Mouse (Mus musculus) liver, adult 2 months (tissue): ENCODE measurements around the gene Brca1. TPM values are rescaled to one million over a fixed set of nuclear protein-coding genes. Genes with fewer than 3 reads are reported as not detected.
A peak's percentile ranks its signal among the peaks of the same experiment; 100 is the strongest.
"Not testable (repeated sequence)": the region's sequence is repeated elsewhere in the genome, so short reads cannot be mapped to it uniquely, and the experiment has no call there.

Source experiments
- DNase-seq: peaks from one replicate; pipeline ENCODE4 v3.0.0-alpha.2; 2011; ENCODE audit warnings: low read depth, low spot score; ENCODE audit errors: extremely low read depth
- H3K27ac ChIP-seq: fragments of 200-500 bp; replicated peaks from 2 replicates; pipeline ENCODE4 v1.5.1; 2012; ENCODE audit warnings: low read depth, mild to moderate bottlenecking, control low read depth, inconsistent platforms, low read length; ENCODE audit not compliant: insufficient read depth
- H3K27me3 ChIP-seq: fragments of 200-500 bp; 2 replicates; pipeline ENCODE4 v1.6.1; 2012; ENCODE audit warnings: mild to moderate bottlenecking, moderate library complexity, low read length, inconsistent platforms; ENCODE audit not compliant: control insufficient read depth, insufficient read depth
- H3K36me3 ChIP-seq: fragments of 200-500 bp; 2 replicates; pipeline ENCODE4 v1.6.1; 2012; ENCODE audit warnings: low read length, inconsistent platforms; ENCODE audit not compliant: control insufficient read depth, insufficient read depth
- H3K4me1 ChIP-seq: fragments of 200-500 bp; 2 replicates; pipeline ENCODE4 v1.6.1; 2011; ENCODE audit warnings: low read length; ENCODE audit not compliant: control insufficient read depth, insufficient read depth
- H3K4me3 ChIP-seq: fragments of 200-500 bp; 2 replicates; pipeline ENCODE4 v1.5.1; 2011; ENCODE audit warnings: low read depth, mild to moderate bottlenecking, control low read depth, low read length, moderate library complexity; ENCODE audit not compliant: insufficient read depth
- H3K79me2 ChIP-seq: fragments of 200-500 bp; 2 replicates; pipeline ENCODE4 v1.6.1; 2012; ENCODE audit warnings: inconsistent platforms, mild to moderate bottlenecking, low read length, moderate library complexity; ENCODE audit not compliant: control insufficient read depth, insufficient read depth
- H3K9ac ChIP-seq: fragments of 200-500 bp; 2 replicates; pipeline ENCODE4 v1.6.1; 2012; ENCODE audit warnings: low read depth, mild to moderate bottlenecking, control low read depth, inconsistent platforms, low read length
- CTCF ChIP-seq: fragments of 200-500 bp; IDR thresholded peaks from 2 replicates; pipeline ENCODE4 v1.5.1; 2011; ENCODE audit warnings: low read depth, low read length, control low read depth
- POLR2A ChIP-seq: fragments of 200-500 bp; IDR thresholded peaks from 2 replicates; pipeline ENCODE4 v1.6.1; 2011; ENCODE audit warnings: low read length, control low read depth; ENCODE audit not compliant: insufficient read depth; ENCODE audit errors: extremely low read depth
- WGBS: fragments of 180-500 bp; shearing (Covaris S2); methylation state at CpG from one replicate; pipeline ENCODE4 v1.1.7; 2018; 5-methylcytosine and 5-hydroxymethylcytosine counted together
- polyA plus RNA-seq: library from polyadenylated mRNA; depleted of rRNA; stranded (reverse); fragments of >200 nt; gene quantifications from 2 replicates; pipeline ENCODE4 v1.2.3, GENCODE M21; 2012
- total RNA-seq: library from RNA; depleted of rRNA; stranded (reverse); fragments of >200 nt; gene quantifications from 2 replicates; pipeline ENCODE4 v1.2.3, GENCODE M21; 2014

The Brca1 gene
- total and polyA plus RNA-seq, 2 experiments: 0.18 to 3.3 TPM

DNA sequence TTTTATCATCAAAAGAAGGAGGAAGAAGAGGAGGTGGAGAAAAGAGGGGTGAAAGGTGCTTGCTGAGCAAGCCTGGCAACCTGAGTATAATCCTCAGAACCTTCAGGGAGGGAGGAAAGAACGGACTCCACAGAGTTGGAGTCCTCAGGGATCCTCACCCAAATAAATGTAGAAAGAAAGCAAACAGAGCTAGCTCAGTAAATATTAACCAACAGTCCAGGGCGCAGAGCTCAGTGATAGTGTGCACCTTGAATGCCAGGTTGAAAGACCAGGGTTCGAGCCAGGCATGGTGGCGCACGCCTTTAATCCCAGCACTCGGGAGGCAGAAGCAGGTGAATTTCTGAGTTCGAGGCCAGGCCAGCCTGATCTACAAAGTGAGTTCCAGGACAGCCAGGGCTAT is 96.1 kb downstream of the Brca1 start:
- TF ChIP-seq POLR2A: no peak
- no peak for TF ChIP-seq CTCF

DNA sequence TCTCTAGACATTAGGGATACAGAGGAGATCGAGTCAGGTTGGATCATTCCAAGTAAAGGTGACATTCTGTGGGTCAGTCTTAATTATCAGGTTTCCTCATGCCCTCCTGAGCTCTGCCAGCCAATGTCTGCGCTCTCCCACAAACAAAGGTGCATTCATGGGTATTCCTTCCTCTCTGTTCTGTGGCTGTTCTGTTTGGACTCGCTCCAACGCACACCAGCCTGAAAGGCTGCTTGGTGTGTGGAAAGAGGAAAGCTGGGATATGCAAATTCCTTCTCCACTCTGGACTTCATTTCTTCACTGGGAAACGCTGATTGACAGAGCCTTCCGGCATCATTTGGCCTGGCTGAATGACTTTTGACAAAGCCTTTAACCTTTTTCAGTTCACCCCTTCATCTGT is 97.1 kb downstream of the Brca1 start:
- no peak for DNase-seq
- Histone ChIP-seq H3K4me1 (peaks cover 28% of the 10 kb centered on the region), H3K27me3 (no peaks in the 10 kb centered on the region), H3K9ac (no peak overlapping the region), H3K27ac (no peak overlapping the region), H3K36me3 (peaks cover 18% of the 10 kb centered on the region), H3K4me3 (no peak overlapping the region), H3K79me2 (peaks cover 11% of the 10 kb centered on the region; the same call in 1 of the 2 replicates)
- no peak for TF ChIP-seq POLR2A
- TF ChIP-seq CTCF: no peak
- 71% methylated on average over 6 of the region's 6 CpGs for WGBS

More for the DNA sequence above, 96.1 kb downstream of the Brca1 start:
- peaks cover 26% of the 10 kb centered on the region for H3K4me1 ChIP-seq
- peaks cover 8% of the 10 kb centered on the region; the same call in 1 of the 2 replicates for H3K79me2 ChIP-seq
- H3K9ac ChIP-seq: no peak overlapping the region; the same call in 1 of the 2 replicates
- peaks cover 18% of the 10 kb centered on the region for H3K36me3 ChIP-seq
- 32% methylated on average over 7 of the region's 7 CpGs for WGBS
- peak; percentile 75 for DNase-seq
- no peaks in the 10 kb centered on the region for H3K27me3 ChIP-seq
- peak overlapping the region; percentile 55 for H3K27ac ChIP-seq
- no peak overlapping the region for H3K4me3 ChIP-seq

DNA sequence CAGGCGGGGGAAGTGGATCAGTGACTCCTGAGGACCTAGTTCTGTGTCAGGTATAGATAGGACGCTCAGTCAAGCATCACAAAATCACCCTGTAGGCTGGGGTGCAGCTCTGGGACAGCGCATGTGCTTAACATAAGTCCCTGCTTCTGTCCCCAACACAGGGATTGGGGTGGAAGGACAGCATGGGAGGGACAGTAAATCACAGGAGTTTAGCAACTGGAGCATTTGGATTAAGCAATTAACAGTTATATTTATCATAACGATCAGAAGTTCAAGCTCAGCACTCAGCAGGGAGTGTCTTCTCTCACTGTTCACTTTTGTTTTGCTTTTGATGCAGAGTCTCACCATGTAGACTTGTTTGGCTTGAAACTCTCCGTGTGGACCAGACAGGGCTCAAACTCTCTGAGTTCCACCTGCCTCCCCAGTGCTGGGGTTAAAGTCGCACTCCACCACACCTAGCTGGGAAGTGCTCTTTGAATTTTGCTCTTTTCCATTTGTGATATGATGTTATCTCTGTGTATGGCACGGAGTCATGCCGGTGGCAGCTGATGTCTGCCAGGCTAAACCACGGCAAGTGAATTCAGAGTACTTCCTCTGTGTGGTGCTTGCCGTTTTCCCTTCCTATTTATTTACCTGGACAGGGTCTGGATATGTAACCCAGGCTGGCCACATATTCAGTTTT is 99.5 kb downstream of the Brca1 start:
- 35% methylated on average over 10 of the region's 10 CpGs for WGBS

DNA sequence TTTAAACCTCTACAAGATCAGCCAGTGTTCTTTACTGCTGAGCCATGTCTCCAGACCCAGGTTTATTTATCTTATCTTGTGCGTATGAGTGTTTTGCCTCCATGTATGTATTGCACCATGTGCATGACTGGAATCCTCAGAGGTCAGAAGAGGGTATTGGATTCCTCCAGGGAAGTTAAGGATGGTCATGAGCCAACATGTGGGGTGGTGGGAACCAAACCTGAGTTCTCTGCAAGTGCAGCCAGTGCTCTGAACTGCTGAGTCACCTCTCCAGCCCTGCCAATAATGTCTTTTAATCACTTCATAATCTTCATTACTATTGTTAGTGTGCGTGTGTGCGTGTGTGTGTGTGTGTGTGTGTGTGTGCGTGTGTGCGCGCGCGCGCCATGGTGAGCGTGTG is 100.2 kb downstream of the Brca1 start:
- 72% methylated on average over 10 of the region's 10 CpGs for WGBS
- H3K4me1 ChIP-seq: peaks cover 31% of the 10 kb centered on the region
- no peaks in the 10 kb centered on the region for H3K27me3 ChIP-seq

More for the DNA sequence above, 99.5 kb downstream of the Brca1 start:
- Histone ChIP-seq H3K79me2 (peaks cover 14% of the 10 kb centered on the region; the same call in 1 of the 2 replicates), H3K4me1 (peaks cover 31% of the 10 kb centered on the region), H3K27ac (peak overlapping the region; percentile 63), H3K4me3 (no peak overlapping the region), H3K27me3 (no peaks in the 10 kb centered on the region), H3K9ac (no peak overlapping the region), H3K36me3 (peaks cover 8% of the 10 kb centered on the region)
- TF ChIP-seq CTCF: no peak
- TF ChIP-seq POLR2A: no peak
- DNase-seq: peak; percentile 81

DNA sequence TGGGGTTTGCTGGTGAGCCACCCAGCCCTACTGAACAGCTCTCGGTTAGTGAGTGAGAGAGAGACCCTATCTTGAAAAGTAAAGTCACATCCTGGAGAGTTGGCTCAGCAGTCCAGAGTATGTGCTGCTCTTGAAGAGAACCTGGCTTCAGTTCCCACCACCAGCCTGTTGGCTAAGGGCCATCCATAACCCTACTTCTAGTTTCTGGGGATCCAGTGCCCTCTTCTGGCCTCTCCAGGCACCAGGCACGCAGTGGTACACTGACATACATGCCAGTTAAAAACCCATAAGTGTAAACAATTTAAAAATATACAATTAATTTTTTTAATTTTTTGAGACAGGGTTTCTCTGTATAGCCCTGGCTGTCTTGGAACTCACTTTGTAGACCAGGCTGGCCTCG is 101.4 kb downstream of the Brca1 start:
- H3K79me2 ChIP-seq: peaks cover 14% of the 10 kb centered on the region; the same call in 1 of the 2 replicates
- no peaks in the 10 kb centered on the region for H3K27me3 ChIP-seq
- peak; percentile 48 for TF ChIP-seq CTCF
- TF ChIP-seq POLR2A: no peak
- H3K27ac ChIP-seq: no peak overlapping the region
- peak; percentile 32 for DNase-seq
- WGBS: 79% methylated on average over 3 of the region's 3 CpGs
- H3K4me3 ChIP-seq: no peak overlapping the region
- peaks cover 1% of the 10 kb centered on the region for H3K36me3 ChIP-seq
- no peak overlapping the region for H3K9ac ChIP-seq
- peaks cover 29% of the 10 kb centered on the region for H3K4me1 ChIP-seq

More for the DNA sequence above, 100.2 kb downstream of the Brca1 start:
- H3K79me2 ChIP-seq: peaks cover 14% of the 10 kb centered on the region; the same call in 1 of the 2 replicates
- H3K9ac ChIP-seq: no peak overlapping the region
- H3K36me3 ChIP-seq: peaks cover under 1% of the 10 kb centered on the region
- TF ChIP-seq CTCF: no peak
- no peak for TF ChIP-seq POLR2A
- DNase-seq: peak; percentile 28
- peak overlapping the region; percentile 63 for H3K27ac ChIP-seq
- no peak overlapping the region for H3K4me3 ChIP-seq

DNA sequence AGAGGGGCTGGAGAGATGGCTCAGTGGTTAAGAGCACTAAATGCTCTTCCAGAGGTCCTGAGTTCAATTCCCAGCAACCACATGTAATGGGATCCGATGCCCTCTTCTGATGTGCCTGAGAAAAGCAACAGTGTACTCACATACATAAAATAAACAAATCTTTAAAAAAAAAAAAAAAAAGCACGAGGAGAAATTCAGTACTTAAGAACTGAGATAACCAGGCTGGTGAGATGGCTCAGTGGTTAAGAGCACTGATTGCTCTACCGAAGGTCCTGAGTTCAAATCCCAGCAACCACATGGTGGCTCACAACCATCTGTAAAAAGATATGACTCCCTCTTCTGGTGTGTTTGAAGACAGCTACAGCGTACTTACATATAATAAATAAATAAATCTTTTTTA is 102.2 kb downstream of the Brca1 start:
- Histone ChIP-seq H3K79me2 (peaks cover 14% of the 10 kb centered on the region; the same call in 1 of the 2 replicates), H3K4me1 (peaks cover 24% of the 10 kb centered on the region)
- WGBS: 71% methylated on average over 4 of the region's 4 CpGs
- H3K9ac ChIP-seq, DNase-seq, H3K36me3 ChIP-seq, H3K27ac ChIP-seq, H3K27me3 ChIP-seq, H3K4me3 ChIP-seq: not testable (repeated sequence)
